Mouse (Mus musculus) hindbrain, embryonic 10.5 days (tissue): ENCODE measurements around the gene H2-M10.4. TPM values are rescaled to one million over a fixed set of nuclear protein-coding genes. Genes with fewer than 3 reads are reported as not detected.
"Not testable (repeated sequence)": the region's sequence is repeated elsewhere in the genome, so short reads cannot be mapped to it uniquely, and the experiment has no call there.

Experiments
- DNase-seq: peaks from one replicate; pipeline ENCODE4 v3.0.0-alpha.2; 2017; ENCODE audit warnings: low spot score
- H3K27ac ChIP-seq: fragments of 300-500 bp; sonication (generic); 2 replicates; pipeline ENCODE4 v1.5.1; 2016; ENCODE audit warnings: mild to moderate bottlenecking, moderate library complexity
- H3K27me3 ChIP-seq: fragments of 300-500 bp; sonication (generic); 2 replicates; pipeline ENCODE4 v1.6.1; 2016; ENCODE audit warnings: mild to moderate bottlenecking; ENCODE audit not compliant: poor library complexity, insufficient read depth, severe bottlenecking
- H3K36me3 ChIP-seq: fragments of 300-500 bp; sonication (generic); 2 replicates; pipeline ENCODE4 v1.6.1; 2016; ENCODE audit warnings: mild to moderate bottlenecking, moderate library complexity
- H3K4me1 ChIP-seq: fragments of 300-500 bp; sonication (generic); replicated peaks from 2 replicates; pipeline ENCODE4 v1.6.1; 2016; ENCODE audit warnings: mild to moderate bottlenecking
- H3K4me3 ChIP-seq: fragments of 300-500 bp; sonication (generic); 2 replicates; pipeline ENCODE4 v1.5.1; 2016; ENCODE audit warnings: mild to moderate bottlenecking, moderate library complexity
- H3K9me3 ChIP-seq: fragments of 300-500 bp; sonication (generic); 2 replicates; pipeline ENCODE4 v1.6.1; 2016; ENCODE audit warnings: mild to moderate bottlenecking, moderate library complexity
- WGBS: fragments of 180-500 bp; shearing (Covaris S2); methylation state at CpG from one replicate; pipeline ENCODE4 v1.1.7; 2016; 5-methylcytosine and 5-hydroxymethylcytosine counted together
- polyA plus RNA-seq: library from polyadenylated mRNA; unstranded; fragments of >200 nt; fragmentation: Nextera tagmentation; extraction: Ambion mirVana; gene quantifications from 2 replicates; pipeline ENCODE4 v1.2.1, GENCODE M21; 2016

Gene H2-M10.4
- polyA plus RNA-seq = not detected in 2 replicates

GRCm38 (mm10) chr17:36462234-36462633 is at the start of gene H2-M10.4:
TSS of gene H2-M10.4 (minus strand) at chr17:36462334.
- Histone ChIP-seq H3K9me3 (no peaks in the 10 kb centered on the region), H3K36me3 (no peaks in the 10 kb centered on the region), H3K4me1 (no peaks in the 10 kb centered on the region), H3K4me3 (no peak within 1 kb of the TSS), H3K27me3 (no peaks in the 10 kb centered on the region), H3K27ac (no peak within 1 kb of the TSS)
- DNase-seq = no peak
- 91% methylated on average over 7 of the region's 7 CpGs for WGBS

GRCm38 (mm10) chr17:36503910-36504309 is 41.8 kb upstream of the H2-M10.4 start:
- H3K4me3 ChIP-seq = no peak overlapping the region

DNA sequence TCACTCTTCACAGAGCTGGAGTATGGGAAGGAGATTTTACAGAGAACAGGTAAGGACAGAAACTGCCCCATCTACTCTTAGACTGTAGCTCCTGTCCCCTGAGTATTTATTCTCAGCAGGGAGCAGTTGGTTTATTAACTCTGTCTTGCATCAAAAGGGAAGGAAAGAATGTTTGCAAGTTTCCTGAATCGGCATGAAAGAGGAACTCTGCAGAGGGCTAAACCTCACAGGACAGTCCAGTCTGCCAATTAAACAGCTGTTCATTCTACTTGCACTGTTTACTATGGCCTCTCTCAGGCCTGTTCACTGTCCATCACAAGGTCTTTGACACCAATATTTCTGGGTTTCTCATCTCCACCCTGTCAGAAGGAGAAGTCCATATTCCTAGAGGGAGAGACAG is 38.3 kb upstream of the H2-M10.4 start:
- Histone ChIP-seq H3K27ac (no peak overlapping the region), H3K4me3 (no peak overlapping the region), H3K27me3 (no peaks in the 10 kb centered on the region), H3K9me3 (no peaks in the 10 kb centered on the region), H3K36me3 (no peaks in the 10 kb centered on the region), H3K4me1 (no peaks in the 10 kb centered on the region)
- no peak for DNase-seq
- WGBS = 64% methylated on average over 1 of the region's 1 CpGs

More at GRCm38 (mm10) chr17:36503910-36504309, 41.8 kb upstream of the H2-M10.4 start:
- no peak for DNase-seq
- H3K9me3 ChIP-seq = no peaks in the 10 kb centered on the region
- no peaks in the 10 kb centered on the region for H3K27me3 ChIP-seq
- H3K27ac ChIP-seq = no peak overlapping the region
- no peaks in the 10 kb centered on the region for H3K36me3 ChIP-seq
- H3K4me1 ChIP-seq = no peaks in the 10 kb centered on the region

DNA sequence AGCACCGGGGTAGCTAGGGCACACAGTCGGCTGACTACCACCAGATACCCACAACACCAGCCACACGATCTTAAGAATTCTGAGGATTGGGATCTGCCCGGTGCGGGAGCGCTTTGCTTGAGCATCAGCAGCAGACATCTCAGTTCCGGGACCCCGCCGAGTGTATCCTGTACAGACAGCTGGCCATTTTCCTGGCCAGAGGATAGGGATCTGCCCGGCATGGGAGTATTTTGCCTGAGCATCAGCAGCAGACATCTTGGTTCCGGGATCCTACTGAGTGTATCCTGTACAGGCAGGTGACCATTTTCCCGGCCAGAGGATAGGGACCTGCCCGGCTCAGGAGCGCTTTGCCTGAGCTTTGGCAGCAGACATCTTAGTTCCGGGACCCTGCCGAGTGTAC is 26.0 kb upstream of the H2-M10.4 start:
- H3K36me3 ChIP-seq, H3K9me3 ChIP-seq, DNase-seq, H3K4me1 ChIP-seq, H3K27ac ChIP-seq, H3K4me3 ChIP-seq, H3K27me3 ChIP-seq: not testable (repeated sequence)
- 96% methylated on average over 16 of the region's 16 CpGs for WGBS

GRCm38 (mm10) chr17:36486687-36487230 is 24.6 kb upstream of the H2-M10.4 start:
- H3K27me3 ChIP-seq = no peaks in the 10 kb centered on the region
- H3K27ac ChIP-seq = no peak overlapping the region
- no peaks in the 10 kb centered on the region for H3K9me3 ChIP-seq
- WGBS = 87% methylated on average over 1 of the region's 1 CpGs
- H3K4me1 ChIP-seq = no peaks in the 10 kb centered on the region
- H3K36me3 ChIP-seq = no peaks in the 10 kb centered on the region
- no peak for DNase-seq
- H3K4me3 ChIP-seq = no peak overlapping the region

GRCm38 (mm10) chr17:36483865-36484264 is 21.7 kb upstream of the H2-M10.4 start:
- 84% methylated on average over 3 of the region's 3 CpGs for WGBS
- H3K4me3 ChIP-seq = no peak overlapping the region
- no peaks in the 10 kb centered on the region for H3K27me3 ChIP-seq
- H3K27ac ChIP-seq = no peak overlapping the region
- no peak for DNase-seq
- H3K4me1 ChIP-seq = no peaks in the 10 kb centered on the region
- no peaks in the 10 kb centered on the region for H3K36me3 ChIP-seq
- H3K9me3 ChIP-seq = no peaks in the 10 kb centered on the region

- Histone ChIP-seq H3K4me1 (no peaks in the 10 kb centered on the region), H3K36me3 (no peaks in the 10 kb centered on the region)
- WGBS = 74% methylated on average over 4 of the region's 4 CpGs
Observed at GRCm38 (mm10) chr17:36456260-36456659, 5.9 kb downstream of the H2-M10.4 start.

GRCm38 (mm10) chr17:36431411-36431810 is 30.7 kb downstream of the H2-M10.4 start:
- H3K4me3 ChIP-seq = no peak overlapping the region
- no peaks in the 10 kb centered on the region for H3K27me3 ChIP-seq
- H3K9me3 ChIP-seq = no peaks in the 10 kb centered on the region
- WGBS = 87% methylated on average over 2 of the region's 2 CpGs
- no peak overlapping the region for H3K27ac ChIP-seq
- no peak for DNase-seq
- H3K36me3 ChIP-seq = no peaks in the 10 kb centered on the region
- no peaks in the 10 kb centered on the region for H3K4me1 ChIP-seq

More at GRCm38 (mm10) chr17:36456260-36456659, 5.9 kb downstream of the H2-M10.4 start:
- H3K4me3 ChIP-seq = no peak overlapping the region
- H3K9me3 ChIP-seq = no peaks in the 10 kb centered on the region
- no peaks in the 10 kb centered on the region for H3K27me3 ChIP-seq
- no peak overlapping the region for H3K27ac ChIP-seq
- no peak for DNase-seq

DNA sequence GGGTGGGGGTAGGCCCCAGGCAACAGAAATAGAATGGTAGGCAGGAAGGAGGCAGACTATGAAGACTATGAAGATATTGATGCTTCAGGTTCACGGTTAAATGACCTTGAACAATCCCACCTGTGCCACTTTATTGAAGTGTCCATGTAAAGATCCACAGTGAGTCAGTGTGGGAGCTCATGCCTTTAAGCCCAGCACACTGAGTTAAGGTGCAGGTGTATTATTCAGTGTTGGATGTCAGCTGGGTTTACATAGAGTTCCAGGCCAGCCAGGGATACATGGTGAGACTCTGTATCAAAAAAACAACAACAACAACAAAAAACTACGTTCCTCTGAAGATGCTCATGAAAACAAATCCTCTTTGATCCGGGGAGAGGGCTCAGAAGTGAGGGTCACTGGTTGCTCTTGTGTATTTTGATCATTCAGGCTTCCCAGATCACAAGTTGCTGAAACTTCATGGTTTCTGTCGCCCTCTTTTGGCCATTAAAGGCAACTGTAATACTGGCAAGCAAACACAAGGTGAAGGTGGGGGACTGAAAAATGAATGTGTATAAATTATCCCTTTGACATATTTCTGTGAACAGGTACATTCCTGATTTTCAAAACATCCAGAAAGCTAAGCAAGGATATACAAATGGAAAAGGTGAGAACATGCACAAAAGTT is 43.9 kb downstream of the H2-M10.4 start:
- H3K27me3 ChIP-seq = no peaks in the 10 kb centered on the region
- DNase-seq = peak; percentile 4
- WGBS = 30% methylated on average over 4 of the region's 4 CpGs

DNA sequence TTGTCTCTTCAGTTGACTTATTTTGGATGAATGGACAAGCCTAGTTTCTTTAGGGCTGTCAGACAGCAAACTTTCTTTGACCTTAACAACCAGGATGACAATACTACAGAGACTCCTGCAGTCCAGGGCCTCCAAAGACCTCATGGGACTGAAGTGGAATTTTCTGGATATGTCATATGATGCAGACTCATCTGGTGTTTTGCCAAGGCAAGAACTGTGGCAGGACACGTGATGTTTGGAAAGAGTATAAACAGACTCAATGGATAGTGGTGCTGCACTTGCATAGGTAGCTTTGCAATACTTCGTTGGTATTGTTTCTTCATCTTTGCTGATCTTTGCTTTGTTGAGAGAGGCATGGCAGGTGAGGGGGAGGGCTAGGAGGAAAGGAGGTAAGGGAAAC is 44.7 kb downstream of the H2-M10.4 start:
- no peak for DNase-seq
- H3K27me3 ChIP-seq = no peaks in the 10 kb centered on the region
- H3K36me3 ChIP-seq = no peaks in the 10 kb centered on the region
- no peaks in the 10 kb centered on the region for H3K4me1 ChIP-seq
- 68% methylated on average over 2 of the region's 2 CpGs for WGBS
- peaks cover 9% of the 10 kb centered on the region for H3K9me3 ChIP-seq
- no peak overlapping the region for H3K27ac ChIP-seq
- H3K4me3 ChIP-seq = no peak overlapping the region

More for the DNA sequence above, 43.9 kb downstream of the H2-M10.4 start:
- no peak overlapping the region for H3K4me3 ChIP-seq
- no peaks in the 10 kb centered on the region for H3K4me1 ChIP-seq
- H3K27ac ChIP-seq = no peak overlapping the region
- no peaks in the 10 kb centered on the region for H3K36me3 ChIP-seq
- peaks cover 9% of the 10 kb centered on the region for H3K9me3 ChIP-seq

GRCm38 (mm10) chr17:36415407-36415806 is 46.7 kb downstream of the H2-M10.4 start:
- Histone ChIP-seq H3K36me3 (no peaks in the 10 kb centered on the region), H3K27ac (no peak overlapping the region), H3K4me1 (no peaks in the 10 kb centered on the region), H3K27me3 (no peaks in the 10 kb centered on the region), H3K9me3 (no peaks in the 10 kb centered on the region), H3K4me3 (no peak overlapping the region)
- WGBS = 86% methylated on average over 1 of the region's 1 CpGs
- DNase-seq = no peak

DNA sequence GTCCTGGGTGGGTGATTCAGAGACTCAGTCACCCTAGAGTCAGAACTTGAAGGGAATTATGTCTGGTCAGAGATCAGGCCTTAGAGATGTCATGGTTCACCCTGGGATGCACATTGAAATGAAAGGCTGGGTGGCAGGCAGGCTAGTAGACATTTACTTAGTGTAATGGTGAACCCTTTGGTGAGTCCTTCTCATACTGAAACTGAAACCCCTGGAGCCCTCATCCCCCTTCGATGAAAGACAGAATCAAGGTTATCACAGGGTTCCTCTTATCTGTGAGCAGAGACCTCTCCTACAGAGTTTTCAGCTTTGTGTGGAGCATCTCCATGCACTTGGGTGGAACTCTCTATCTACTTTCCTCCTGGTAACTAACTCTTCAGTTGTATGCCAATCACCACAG is 47.8 kb downstream of the H2-M10.4 start:
- no peaks in the 10 kb centered on the region for H3K9me3 ChIP-seq
- no peaks in the 10 kb centered on the region for H3K36me3 ChIP-seq
- no peaks in the 10 kb centered on the region for H3K4me1 ChIP-seq
- H3K27me3 ChIP-seq = no peaks in the 10 kb centered on the region
- no peak overlapping the region for H3K4me3 ChIP-seq
- WGBS = 66% methylated on average over 1 of the region's 1 CpGs
- DNase-seq = no peak
- no peak overlapping the region for H3K27ac ChIP-seq
